Mouse (Mus musculus) bone marrow, adult 2 months (tissue): ENCODE measurements at regions not wholly inside any gene's neighbourhood (a gene's known extent, or its start where the extent isn't known, plus 50 kb on each side); places are given as distances from the start of the nearest gene placed in this dataset.
"Not testable (repeated sequence)": the region's sequence is repeated elsewhere in the genome, so short reads cannot be mapped to it uniquely, and the experiment has no call there.

ENCODE experiments used
- H3K27ac ChIP-seq: fragments of 200-500 bp; 2 replicates; pipeline ENCODE4 v1.5.1; 2012; ENCODE audit warnings: low read depth, mild to moderate bottlenecking, control low read depth, inconsistent platforms, low read length; ENCODE audit not compliant: control insufficient read depth, poor library complexity, insufficient read depth
- H3K4me1 ChIP-seq: fragments of 200-500 bp; 2 replicates; pipeline ENCODE4 v1.6.1; 2011; ENCODE audit warnings: low read length; ENCODE audit not compliant: control insufficient read depth, insufficient read depth
- H3K4me3 ChIP-seq: fragments of 200-500 bp; replicated peaks from 2 replicates; pipeline ENCODE3; 2011; ENCODE audit warnings: mild to moderate bottlenecking, low read depth, low read length, control low read depth; ENCODE audit not compliant: control insufficient read depth
- CTCF ChIP-seq: fragments of 200-500 bp; IDR thresholded peaks from 2 replicates; pipeline ENCODE4 v1.5.1; 2011; ENCODE audit warnings: low read length, control low read depth; ENCODE audit not compliant: control insufficient read depth, insufficient read depth
- POLR2A ChIP-seq: fragments of 200-500 bp; IDR thresholded peaks from 2 replicates; pipeline ENCODE4 v1.6.1; 2011; ENCODE audit warnings: low read depth, mild to moderate bottlenecking, control low read depth, low read length, borderline replicate concordance; ENCODE audit not compliant: control insufficient read depth
- WGBS: fragments of 180-500 bp; shearing (Covaris S2); methylation state at CpG from one replicate; pipeline ENCODE4 v1.1.7; 2018; 5-methylcytosine and 5-hydroxymethylcytosine counted together

- TF ChIP-seq CTCF, result no peak
- TF ChIP-seq POLR2A, result no peak
- Histone ChIP-seq H3K4me1 (no peaks in the 10 kb centered on the region), H3K27ac (no peak overlapping the region), H3K4me3 (no peak overlapping the region)
These were observed 398.7 kb upstream of the Zfp960 start for GRCm38 (mm10) chr17:16665253-16665652.

- TF ChIP-seq POLR2A (no peak), CTCF (no peak)
- Histone ChIP-seq H3K4me1 (no peaks in the 10 kb centered on the region), H3K27ac (no peak overlapping the region), H3K4me3 (no peak overlapping the region)
- WGBS, result 53% methylated on average over 1 of the region's 1 CpGs
These were observed 396.3 kb upstream of the Zfp960 start for GRCm38 (mm10) chr17:16667606-16668005.

- TF ChIP-seq CTCF (no peak), POLR2A (no peak)
- no peaks in the 10 kb centered on the region for H3K4me1 ChIP-seq
- H3K4me3 ChIP-seq, result no peak overlapping the region
- H3K27ac ChIP-seq, result no peak overlapping the region
These were observed 359.7 kb upstream of the Zfp960 start for GRCm38 (mm10) chr17:16704199-16704598.

GRCm38 (mm10) chr17:16705890-16706289 lies 358.0 kb upstream of the Zfp960 start:
- 68% methylated on average over 1 of the region's 1 CpGs for WGBS
- Histone ChIP-seq H3K4me1 (no peaks in the 10 kb centered on the region), H3K27ac (no peak overlapping the region), H3K4me3 (no peak overlapping the region)
- TF ChIP-seq POLR2A (no peak), CTCF (no peak)

- 83% methylated on average over 2 of the region's 2 CpGs for WGBS
- no peak for TF ChIP-seq POLR2A
- TF ChIP-seq CTCF, result no peak
- no peak overlapping the region for H3K4me3 ChIP-seq
- H3K27ac ChIP-seq, result no peak overlapping the region
- H3K4me1 ChIP-seq, result no peaks in the 10 kb centered on the region
These were observed 337.0 kb upstream of the Zfp960 start for GRCm38 (mm10) chr17:16726904-16727303.

GRCm38 (mm10) chr17:16753090-16753489 lies 310.8 kb upstream of the Zfp960 start:
- Histone ChIP-seq H3K4me3 (no peak overlapping the region), H3K27ac (no peak overlapping the region), H3K4me1 (no peaks in the 10 kb centered on the region)
- 74% methylated on average over 4 of the region's 4 CpGs for WGBS
- TF ChIP-seq CTCF (no peak), POLR2A (no peak)

GRCm38 (mm10) chr17:16770587-16770986 lies 293.3 kb upstream of the Zfp960 start:
- not testable (repeated sequence) for H3K4me3 ChIP-seq, H3K27ac ChIP-seq, H3K4me1 ChIP-seq
- WGBS, result 68% methylated on average over 7 of the region's 7 CpGs

GRCm38 (mm10) chr17:16798316-16798715 lies 265.6 kb upstream of the Zfp960 start:
- no peak overlapping the region for H3K27ac ChIP-seq
- no peaks in the 10 kb centered on the region for H3K4me1 ChIP-seq
- no peak overlapping the region for H3K4me3 ChIP-seq
- 72% methylated on average over 5 of the region's 5 CpGs for WGBS
- TF ChIP-seq POLR2A (no peak), CTCF (no peak)

GRCm38 (mm10) chr17:16804986-16805385 lies 258.9 kb upstream of the Zfp960 start:
- no peak for TF ChIP-seq CTCF
- TF ChIP-seq POLR2A, result no peak
- no peak overlapping the region for H3K4me3 ChIP-seq
- 32% methylated on average over 3 of the region's 3 CpGs for WGBS
- H3K27ac ChIP-seq, result no peak overlapping the region
- H3K4me1 ChIP-seq, result no peaks in the 10 kb centered on the region
